23 mouse cellular contexts compared by ENCODE assay signal in the genomic region with DNA sequence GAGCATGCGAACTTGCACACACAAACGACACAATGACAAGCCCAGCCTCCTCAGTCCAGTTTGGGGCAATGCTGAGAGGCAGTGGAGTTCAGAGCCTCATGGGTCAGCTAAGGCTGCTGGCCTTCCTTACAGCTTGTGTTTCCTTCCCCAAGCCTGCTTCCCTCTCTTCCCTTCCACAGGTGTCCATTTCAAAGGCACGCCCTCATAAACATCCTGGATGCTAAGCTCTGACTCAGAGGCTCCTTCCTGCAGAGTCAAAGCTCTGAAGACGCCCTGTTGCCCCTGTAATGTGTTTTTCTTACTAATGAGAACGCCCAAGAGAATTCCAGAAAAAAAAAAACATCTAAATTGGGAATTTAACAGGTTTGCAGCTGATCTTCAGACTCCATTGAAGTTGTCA. TPM values are rescaled to one million over a fixed set of nuclear protein-coding genes. Genes with fewer than 3 reads are reported as not detected.
DNase-seq lines count a peak whose midpoint lies in the region; ATAC-seq and TF ChIP-seq lines count a peak whose summit lies in the region.
"Had no signal": no experiment of that assay in that cellular context is flagged by ENCODE, and none has a peak within 500 bp of the region (broad histone marks: within the 10 kb centered on the region; RNA-seq: fewer than 3 reads in every experiment).

No protein-coding gene starts in this region.

- H3K36me3 ChIP-seq in heart, adult 2 months (ENCODE audit: control insufficient read depth, insufficient read depth, low read length) = no peaks in the 10 kb centered on the region
- no peaks in the 10 kb centered on the region for H3K36me3 ChIP-seq in heart, embryonic 11.5 days (ENCODE audit: control insufficient read depth, insufficient read depth, low read length)
- no peaks in the 10 kb centered on the region for H3K36me3 ChIP-seq in lung, postnatal 0 days (ENCODE audit: insufficient read depth, low read length)
- H3K36me3 ChIP-seq: embryonic facial prominence, embryonic 10.5 days; forebrain, embryonic 12.5 days; hindbrain, embryonic 12.5 days; limb, embryonic 13.5 days; liver, embryonic 13.5 days; neural tube, embryonic 13.5 days; stomach, embryonic 15.5 days had no signal

- no peaks in the 10 kb centered on the region for H3K9me3 ChIP-seq in heart, embryonic 11.5 days (replicated peaks; ENCODE audit: control insufficient read depth, low read length)
- H3K9me3 ChIP-seq in lung, postnatal 0 days (ENCODE audit: low read length) = no peaks in the 10 kb centered on the region
- H3K9me3 ChIP-seq: embryonic facial prominence, embryonic 10.5 days; forebrain, embryonic 12.5 days; hindbrain, embryonic 12.5 days; limb, embryonic 13.5 days; liver, embryonic 13.5 days; neural tube, embryonic 13.5 days; stomach, embryonic 15.5 days had no signal

- no peaks in the 10 kb centered on the region for H3K79me2 ChIP-seq in heart, adult 2 months (replicated peaks; ENCODE audit: control insufficient read depth, insufficient read depth, low read length)

- TF ChIP-seq POLR2A in heart, adult 2 months (IDR thresholded peaks at IDR 0.05; ENCODE audit: insufficient read depth, low read depth, low read length) = no peak

- peaks cover 13% of the 10 kb centered on the region for H3K4me1 ChIP-seq in heart, adult 2 months (ENCODE audit: control insufficient read depth, insufficient read depth, low read length)
- H3K4me1 ChIP-seq in heart, embryonic 11.5 days (ENCODE audit: control insufficient read depth, insufficient read depth, low read length) = peaks cover 13% of the 10 kb centered on the region
- H3K4me1 ChIP-seq in lung, postnatal 0 days (ENCODE audit: insufficient read depth, low read depth, low read length) = no peaks in the 10 kb centered on the region
- peaks cover 10% of the 10 kb centered on the region; the same call in 1 of the 2 replicates for H3K4me1 ChIP-seq in brown adipose tissue, adult 24 weeks (ENCODE audit: control insufficient read depth, insufficient read depth, insufficient read length, low read length)
- H3K4me1 ChIP-seq: forebrain, embryonic 12.5 days; limb, embryonic 13.5 days; stomach, embryonic 15.5 days had no signal

- no peak overlapping the region for H3K4me2 ChIP-seq in heart, embryonic 11.5 days
- H3K4me2 ChIP-seq in lung, postnatal 0 days (replicated peaks; ENCODE audit: low read depth, low read length) = no peak overlapping the region
- H3K4me2 ChIP-seq: forebrain, embryonic 12.5 days; hindbrain, embryonic 12.5 days; limb, embryonic 13.5 days; liver, embryonic 13.5 days; midbrain, embryonic 11.5 days; neural tube, embryonic 13.5 days; stomach, embryonic 15.5 days had no signal

- WGBS in heart, adult 2 months = 44% methylated on average over 5 of the region's 5 CpGs
- WGBS in heart, embryonic 11.5 days (ENCODE audit: insufficient replicate concordance) = 59% methylated on average over 5 of the region's 5 CpGs
- WGBS in lung, postnatal 0 days = 55% methylated on average over 5 of the region's 5 CpGs

- no peak for TF ChIP-seq CTCF in heart, adult 2 months (IDR thresholded peaks at IDR 0.05)
- TF ChIP-seq CTCF in lung, postnatal 0 days (IDR thresholded peaks at IDR 0.05) = no peak

- H3K4me3 ChIP-seq in heart, adult 2 months = no peak overlapping the region
- H3K4me3 ChIP-seq in heart, embryonic 11.5 days (ENCODE audit: low read depth, low read length) = no peak overlapping the region
- H3K4me3 ChIP-seq in lung, postnatal 0 days (ENCODE audit: low read depth, low read length) = no peak overlapping the region
- H3K4me3 ChIP-seq in brown adipose tissue, adult 24 weeks (ENCODE audit: insufficient read depth, low read depth, low read length) = no peak overlapping the region
- H3K4me3 ChIP-seq: embryonic facial prominence, embryonic 10.5 days; forebrain, embryonic 12.5 days; hindbrain, embryonic 12.5 days; limb, embryonic 13.5 days; liver, embryonic 13.5 days; neural tube, embryonic 13.5 days; stomach, embryonic 15.5 days had no signal

- peak; percentile 78; the same call in 1 of the 2 replicates for TF ChIP-seq EP300 in heart, adult 2 months (IDR thresholded peaks at IDR 0.05; ENCODE audit: insufficient read depth, low read depth, low read length)
- peak; percentile 94 for TF ChIP-seq EP300 in lung, postnatal 0 days (IDR thresholded peaks at IDR 0.05)

- H3K9ac ChIP-seq in heart, adult 2 months (ENCODE audit: low read depth, low read length) = no peak overlapping the region
- no peak overlapping the region for H3K9ac ChIP-seq in heart, embryonic 11.5 days (ENCODE audit: low read depth, low read length)
- H3K9ac ChIP-seq in lung, postnatal 0 days (replicated peaks; ENCODE audit: low read depth) = no peak overlapping the region
- H3K9ac ChIP-seq: forebrain, embryonic 12.5 days; hindbrain, embryonic 12.5 days; limb, embryonic 13.5 days; liver, embryonic 13.5 days; neural tube, embryonic 13.5 days; stomach, embryonic 15.5 days had no signal

- ATAC-seq in heart, embryonic 11.5 days (replicated peaks; ENCODE audit: insufficient number of reproducible peaks, low FRiP score, low TSS enrichment) = no peak
- peak; percentile 64 for ATAC-seq in lung, postnatal 0 days

- peak overlapping the region; percentile 59 for H3K27ac ChIP-seq in heart, adult 2 months
- H3K27ac ChIP-seq in heart, embryonic 11.5 days (ENCODE audit: low read depth, low read length) = no peak overlapping the region
- peak overlapping the region; percentile 55; the same call in 1 of the 2 replicates for H3K27ac ChIP-seq in lung, postnatal 0 days (ENCODE audit: low read length)
- peak overlapping the region; percentile 82 for H3K27ac ChIP-seq in brown adipose tissue, adult 24 weeks (replicated peaks; ENCODE audit: low read depth, low read length)
- H3K27ac ChIP-seq: embryonic facial prominence, embryonic 10.5 days; forebrain, embryonic 12.5 days; hindbrain, embryonic 12.5 days; limb, embryonic 13.5 days; liver, embryonic 13.5 days; neural tube, embryonic 13.5 days; stomach, embryonic 15.5 days had no signal

- H3K27me3 ChIP-seq in heart, adult 2 months (ENCODE audit: control insufficient read depth, insufficient read depth, low read length) = no peaks in the 10 kb centered on the region
- H3K27me3 ChIP-seq in heart, embryonic 11.5 days (ENCODE audit: control insufficient read depth, insufficient read depth, low read length) = no peaks in the 10 kb centered on the region
- H3K27me3 ChIP-seq in lung, postnatal 0 days (replicated peaks; ENCODE audit: insufficient read depth, low read length) = no peaks in the 10 kb centered on the region
- H3K27me3 ChIP-seq: forebrain, embryonic 12.5 days; hindbrain, embryonic 12.5 days; limb, embryonic 13.5 days; liver, embryonic 13.5 days; neural tube, embryonic 13.5 days; stomach, embryonic 15.5 days had no signal

- DNase-seq in heart, adult 2 months = no peak
- DNase-seq in lung, postnatal 0 days (ENCODE audit: low spot score) = peak; percentile 69
- no peak for DNase-seq in lung, adult 18-20 months
- DNase-seq in 416B (ENCODE audit: low read depth) = peak; percentile 65
- DNase-seq in cerebellum, adult 11 months = no peak
- DNase-seq in adrenal gland, postnatal 36 days = no peak
- DNase-seq: cerebellum, adult 9-10 months; gastrocnemius, postnatal 14 days; heart, postnatal 10 days; kidney, adult 8-10 months; layer of hippocampus, postnatal 36 days; liver, embryonic 13.5 days; right cerebral cortex, postnatal 14 days; thymus, adult 2 months had no signal

- intact Hi-C loops in heart, adult 2 months (cut with DNase I) = no loop called here

RNA-seq across cellular contexts. Expression of a gene that starts 13.9 kb away (rescaled TPM):
- 10 to 100 TPM; 25.6 to 26.8 TPM for total RNA-seq in heart, adult 2 months (2021)
- 11.2 and 22.3 TPM in 2 replicates for polyA plus RNA-seq in heart, adult 2 months (2012; rRNA removed)
- 70.0 and 77.5 TPM in 2 replicates for polyA plus RNA-seq in heart, embryonic 11.5 days (2014; fragmentation: Nextera tagmentation; extraction: Ambion mirVana)
- polyA plus RNA-seq in lung, postnatal 0 days (2015; fragmentation: Nextera tagmentation; extraction: Ambion mirVana) = 28.0 and 30.5 TPM in 2 replicates
- 12.0 and 16.0 TPM in 2 replicates for polyA plus RNA-seq in brown adipose tissue, adult 24 weeks (2012; ENCODE audit: insufficient read depth, insufficient read length, missing spikeins)
- 10 to 100 TPM; 36.2 to 49.2 TPM for total RNA-seq in adrenal gland, postnatal 36 days (2021)

RNA-seq across cellular contexts. Expression of a gene that starts 17.6 kb away (rescaled TPM):
- total RNA-seq in heart, adult 2 months (2021) = 10 to 100 TPM; 12.4 to 20.4 TPM
- 3.0 and 4.6 TPM in 2 replicates for polyA plus RNA-seq in heart, adult 2 months (2012; rRNA removed)
- 33.5 and 36.0 TPM in 2 replicates for polyA plus RNA-seq in heart, embryonic 11.5 days (2014; fragmentation: Nextera tagmentation; extraction: Ambion mirVana)
- polyA plus RNA-seq in lung, postnatal 0 days (2015; fragmentation: Nextera tagmentation; extraction: Ambion mirVana) = 17.0 and 19.3 TPM in 2 replicates
- polyA plus RNA-seq in brown adipose tissue, adult 24 weeks (2012; ENCODE audit: insufficient read depth, insufficient read length, missing spikeins) = 19.0 and 21.4 TPM in 2 replicates
- 10 to 100 TPM; 18.6 to 29.9 TPM for total RNA-seq in adrenal gland, postnatal 36 days (2021)

Comparison
In these comparisons a context has a peak if more than half of its experiments do, and no peak if none do; other contexts are left out.
1. DNase-seq: peak in lung, postnatal 0 days (single experiment) and 416B (single experiment); none in heart, adult 2 months (0 of 2), lung, adult 18-20 months (0 of 2), cerebellum, adult 11 months (single experiment) and adrenal gland, postnatal 36 days (0 of 2).